Mouse (Mus musculus): ENCODE measurements around the gene Psma7.

DNA sequence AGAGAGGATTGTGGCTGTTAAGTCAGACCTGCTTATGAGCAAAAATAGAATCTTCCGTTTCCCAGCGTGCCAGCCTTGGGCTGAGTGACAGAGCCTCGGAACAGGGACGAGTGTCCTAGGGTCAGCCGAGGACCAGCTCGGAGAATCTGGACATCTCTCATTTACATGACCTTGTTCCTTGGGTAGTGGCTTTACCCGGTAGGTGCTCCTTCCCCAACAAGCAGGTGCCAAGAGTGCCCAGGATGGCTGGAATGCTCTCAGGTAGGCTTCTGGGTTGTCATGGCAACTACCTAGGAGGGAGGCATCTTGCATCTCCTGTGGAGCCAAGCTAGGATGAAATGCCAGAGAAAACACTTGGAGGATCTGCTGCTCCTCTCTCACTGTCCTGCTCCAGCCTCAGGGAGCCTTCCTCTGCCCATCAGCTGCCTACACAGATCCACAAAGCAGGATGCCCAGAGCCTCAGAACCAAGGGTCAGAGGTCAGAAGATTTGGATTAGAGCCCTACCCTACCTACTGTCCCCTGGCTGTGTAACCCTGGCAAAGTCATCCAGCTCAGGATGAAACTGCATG, 22.1 kb downstream of the Psma7 start:
- TF ChIP-seq CTCF (IDR thresholded peaks at IDR 0.05; ENCODE audit: low read depth) (no peak), EP300 (IDR thresholded peaks at IDR 0.05; ENCODE audit: low read depth) (no peak)

Measured in liver, postnatal 0 days (tissue).